Mouse (Mus musculus) right cerebral cortex, postnatal 10 days (tissue): ENCODE results near the gene Rbfox2.
"Not testable (repeated sequence)": the region's sequence is repeated elsewhere in the genome, so short reads cannot be mapped to it uniquely, and the experiment has no call there.

ENCODE experiments used
- DNase-seq, 2 experiments: peaks; one replicate each; pipeline ENCODE4 v3.0.0; 2021; ENCODE audit warnings: low spot score in 2 of 2

The Rbfox2 gene

GRCm38 (mm10) chr15:77071501-77071900 lies 235.3 kb downstream of the Rbfox2 start:
- peak in 1 of 2 experiments; percentile 61 for DNase-seq

GRCm38 (mm10) chr15:77070745-77071268 lies 236.0 kb downstream of the Rbfox2 start:
- no peak for DNase-seq

- DNase-seq = no peak
Measured at GRCm38 (mm10) chr15:77069019-77069418, 237.8 kb downstream of the Rbfox2 start.

- no peak for DNase-seq
Measured at GRCm38 (mm10) chr15:77068439-77068861, 238.4 kb downstream of the Rbfox2 start.

GRCm38 (mm10) chr15:77066233-77066632 lies 240.6 kb downstream of the Rbfox2 start:
- no peak for DNase-seq

GRCm38 (mm10) chr15:77065259-77065852 lies 241.4 kb downstream of the Rbfox2 start:
- no peak for DNase-seq

GRCm38 (mm10) chr15:77062746-77063145 lies 244.1 kb downstream of the Rbfox2 start:
- DNase-seq = no peak

GRCm38 (mm10) chr15:77059416-77059815 lies 247.4 kb downstream of the Rbfox2 start:
- DNase-seq = not testable (repeated sequence)

GRCm38 (mm10) chr15:77058566-77058965 lies 248.2 kb downstream of the Rbfox2 start:
- no peak for DNase-seq

- DNase-seq = no peak
Measured at GRCm38 (mm10) chr15:77056791-77057051, 250.1 kb downstream of the Rbfox2 start.

GRCm38 (mm10) chr15:77056001-77056790 lies 250.6 kb downstream of the Rbfox2 start:
- DNase-seq = no peak

GRCm38 (mm10) chr15:77054611-77055175 lies 252.1 kb downstream of the Rbfox2 start:
- no peak for DNase-seq

- no peak for DNase-seq
Measured at GRCm38 (mm10) chr15:77053021-77053420, 253.8 kb downstream of the Rbfox2 start.

- DNase-seq = no peak
Measured at GRCm38 (mm10) chr15:77052176-77052575, 254.6 kb downstream of the Rbfox2 start.

GRCm38 (mm10) chr15:77050570-77050969 lies 256.2 kb downstream of the Rbfox2 start, which contains the start of gene Mb:
Gene Mb (minus strand): TSS chr15:77050670.
- DNase-seq = no peak

GRCm38 (mm10) chr15:77045609-77046008 lies 261.2 kb downstream of the Rbfox2 start:
- no peak for DNase-seq

- no peak for DNase-seq
Measured at GRCm38 (mm10) chr15:77044597-77045320, 262.0 kb downstream of the Rbfox2 start, which contains the start of gene Apol6. Gene Apol6 (plus strand): TSS chr15:77044729.

GRCm38 (mm10) chr15:77040784-77041183 lies 266.0 kb downstream of the Rbfox2 start:
- no peak for DNase-seq

- no peak for DNase-seq
Measured at GRCm38 (mm10) chr15:77039211-77039700, 267.5 kb downstream of the Rbfox2 start.

- DNase-seq = no peak
Measured at GRCm38 (mm10) chr15:77037278-77038161, 269.3 kb downstream of the Rbfox2 start.

- DNase-seq = no peak
Measured at GRCm38 (mm10) chr15:77036989-77037277, 269.9 kb downstream of the Rbfox2 start.
